Mouse (Mus musculus): ENCODE results near the gene D5Ertd579e.

GRCm38 (mm10) chr5:36728403-36729085, 32.7 kb upstream of the D5Ertd579e start:
- TF ChIP-seq CTCF (IDR thresholded peaks at IDR 0.05; ENCODE audit: low read depth, low read length) (no peak), POLR2A (IDR thresholded peaks at IDR 0.05; ENCODE audit: extremely low read depth, insufficient read depth, low read length) (no peak)
